Mouse (Mus musculus) frontal cortex, postnatal 14 days (tissue): ENCODE measurements at regions not wholly inside any gene's neighbourhood (a gene's known extent, or its start where the extent isn't known, plus 50 kb on each side); places are given as distances from the start of the nearest gene placed in this dataset.

Experiments
- DNase-seq, 2 experiments: peaks; one replicate each; pipeline ENCODE4 v3.0.0; 2022; ENCODE audit warnings: low spot score in 2 of 2

- no peak for DNase-seq
Measured at GRCm38 (mm10) chr12:25785646-25786606, 629.1 kb downstream of the Rnf144a start.

GRCm38 (mm10) chr12:25784401-25784800 lies 630.7 kb downstream of the Rnf144a start:
- DNase-seq: no peak

- no peak for DNase-seq
Measured at GRCm38 (mm10) chr12:25782972-25783717, 631.9 kb downstream of the Rnf144a start.

- no peak for DNase-seq
Measured at GRCm38 (mm10) chr12:25771856-25772255, 643.2 kb downstream of the Rnf144a start.

- DNase-seq: no peak
Measured at GRCm38 (mm10) chr12:25768644-25769043, 646.4 kb downstream of the Rnf144a start.

GRCm38 (mm10) chr12:25763061-25763460 lies 652.0 kb downstream of the Rnf144a start:
- DNase-seq: no peak

- peak in 1 of 2 experiments; percentile 17 for DNase-seq
Measured at GRCm38 (mm10) chr12:25757014-25757413, 658.0 kb downstream of the Rnf144a start.

GRCm38 (mm10) chr12:25733801-25734200 lies 636.9 kb upstream of the Id2 start:
- no peak for DNase-seq

- no peak for DNase-seq
Measured at GRCm38 (mm10) chr12:25725774-25726173, 628.8 kb upstream of the Id2 start.

- no peak for DNase-seq
Measured at GRCm38 (mm10) chr12:25711186-25711585, 614.2 kb upstream of the Id2 start.

- DNase-seq: no peak
Measured at GRCm38 (mm10) chr12:25703023-25703400, 606.1 kb upstream of the Id2 start.

- DNase-seq: no peak
Measured at GRCm38 (mm10) chr12:25702176-25703022, 605.5 kb upstream of the Id2 start.

- DNase-seq: no peak
Measured at GRCm38 (mm10) chr12:25687063-25687462, 590.1 kb upstream of the Id2 start.

GRCm38 (mm10) chr12:25676631-25677030 lies 579.7 kb upstream of the Id2 start:
- no peak for DNase-seq

- peak; percentile 10 to 20 for DNase-seq
Measured at GRCm38 (mm10) chr12:25668336-25668735, 571.4 kb upstream of the Id2 start.

- DNase-seq: no peak
Measured at GRCm38 (mm10) chr12:25654456-25654855, 557.5 kb upstream of the Id2 start.

GRCm38 (mm10) chr12:25650237-25650636 lies 553.3 kb upstream of the Id2 start:
- DNase-seq: no peak

GRCm38 (mm10) chr12:25628081-25628480 lies 531.1 kb upstream of the Id2 start:
- DNase-seq: no peak

- DNase-seq: no peak
Measured at GRCm38 (mm10) chr12:25625858-25626257, 528.9 kb upstream of the Id2 start.

- DNase-seq: no peak
Measured at GRCm38 (mm10) chr12:25623449-25623848, 526.5 kb upstream of the Id2 start.

GRCm38 (mm10) chr12:25621142-25621541 lies 524.2 kb upstream of the Id2 start:
- DNase-seq: no peak

- DNase-seq: no peak
Measured at GRCm38 (mm10) chr12:25617521-25617920, 520.6 kb upstream of the Id2 start.
